Mouse (Mus musculus): Measurements from ENCODE around the gene Teddm1a.
"Not testable (repeated sequence)": the region's sequence is repeated elsewhere in the genome, so short reads cannot be mapped to it uniquely, and the experiment has no call there.

Gene Teddm1a

DNA sequence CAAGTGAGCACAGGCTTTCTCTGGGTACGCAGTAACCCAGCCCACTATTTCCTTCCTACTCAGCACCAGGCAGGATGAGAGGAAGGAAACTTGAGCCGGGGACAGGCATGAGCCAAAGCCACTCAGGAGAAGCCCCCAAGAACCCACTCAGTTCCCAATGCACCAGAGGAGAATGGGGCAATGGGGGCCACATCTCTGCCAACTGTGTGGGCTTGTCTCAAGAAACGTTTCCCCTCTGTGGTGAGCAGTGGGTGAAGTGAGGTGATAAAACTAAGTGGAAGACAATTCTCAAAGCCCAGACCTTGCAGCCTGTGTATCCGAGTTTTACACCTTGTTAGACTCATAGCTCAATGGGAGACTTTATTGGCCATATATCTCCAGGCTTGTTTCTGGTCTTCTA, at the start of gene Teddm1a:
Teddm1a (plus strand) TSS at position 301 of the 400 bp plus-strand sequence.
- no peak for DNase-seq (ENCODE audit: low spot score)

GRCm38 (mm10) chr1:153842121-153842740, 49.3 kb upstream of the Teddm1a start:
- DNase-seq (ENCODE audit: low spot score) = no peak

DNA sequence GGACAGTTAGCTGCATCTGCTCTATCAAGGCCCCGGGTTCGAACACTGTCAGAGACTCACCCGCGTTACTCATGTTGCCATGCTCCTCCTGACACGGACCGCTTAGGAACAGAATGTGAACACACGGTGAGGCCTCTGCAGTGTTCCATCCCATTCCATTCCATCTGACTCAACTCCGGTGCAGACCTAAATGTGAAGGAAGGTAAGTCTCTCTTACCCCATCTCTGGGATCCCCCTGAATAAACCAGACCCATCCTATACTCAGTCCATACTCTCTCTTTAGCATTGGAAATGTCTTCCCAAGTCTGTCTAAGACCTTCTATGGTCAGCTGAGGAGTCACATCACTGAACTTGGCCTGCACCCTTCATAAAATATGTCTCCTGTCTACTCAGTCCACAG, 47.5 kb upstream of the Teddm1a start, which contains the start of gene Rgsl1:
Rgsl1 (minus strand) TSS at position 101 of the 400 bp plus-strand sequence.
- no peak for DNase-seq (ENCODE audit: low spot score)

- DNase-seq (ENCODE audit: low spot score) = no peak
Observed at GRCm38 (mm10) chr1:153846420-153846819, 45.1 kb upstream of the Teddm1a start.

DNA sequence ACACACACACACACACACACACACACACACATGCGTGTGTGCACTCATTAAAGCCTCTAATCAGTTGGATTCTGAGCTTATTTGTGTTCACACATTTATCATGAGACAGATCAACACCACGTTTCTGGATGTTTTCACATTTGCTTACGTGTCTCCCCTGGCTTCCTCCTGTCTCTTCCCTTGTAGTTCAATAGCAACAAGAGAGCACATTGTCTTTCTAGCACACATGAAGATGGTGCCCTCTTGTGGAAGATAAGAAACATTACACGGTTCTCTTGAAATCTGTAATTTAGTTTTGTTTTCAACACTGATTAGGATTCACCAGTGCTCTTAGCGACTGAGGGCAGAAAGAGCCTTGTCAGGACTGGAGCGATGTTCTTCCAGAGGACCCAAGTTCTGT, 44.7 kb upstream of the Teddm1a start:
- DNase-seq (ENCODE audit: low spot score) = peak; percentile 5

DNA sequence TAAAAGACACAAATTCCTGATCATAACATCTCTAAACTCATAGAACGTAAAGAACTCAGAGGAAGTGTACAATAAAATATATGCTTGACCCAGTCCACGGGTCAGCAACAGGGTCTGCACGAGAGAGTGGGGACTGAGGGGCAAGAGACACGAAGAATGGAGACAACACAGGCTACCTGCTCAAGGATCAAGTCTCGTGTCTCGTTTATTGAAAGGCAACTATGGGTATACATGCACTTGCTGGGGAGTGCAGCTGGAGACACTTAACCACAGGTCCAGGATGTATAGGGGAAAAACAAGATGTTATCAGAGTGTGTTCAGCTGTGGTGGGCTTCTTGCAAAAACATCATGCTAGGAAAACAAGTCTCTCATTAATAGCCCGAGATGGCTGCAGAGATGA, 38.8 kb upstream of the Teddm1a start:
- DNase-seq (ENCODE audit: low spot score) = not testable (repeated sequence)

DNA sequence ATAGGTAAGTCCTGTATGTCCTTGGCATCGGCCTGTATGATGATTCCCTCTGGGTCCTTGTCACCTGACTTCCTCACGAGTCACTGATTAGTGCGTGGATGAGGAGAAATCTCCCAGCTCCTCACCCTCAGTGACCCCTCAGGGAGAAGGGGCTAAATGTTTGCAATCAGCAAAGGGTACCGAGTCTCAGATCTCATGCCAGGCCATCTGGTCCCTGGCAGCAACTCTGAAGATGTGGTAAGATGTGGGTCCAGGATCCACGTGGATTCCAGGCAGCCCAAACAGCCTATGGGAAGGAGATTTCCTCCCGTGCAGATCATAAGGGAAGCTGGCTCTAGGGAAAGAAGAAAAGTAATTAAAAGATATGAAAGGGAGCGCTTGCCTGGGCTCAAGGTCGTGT, 35.6 kb upstream of the Teddm1a start:
- DNase-seq (ENCODE audit: low spot score) = no peak

GRCm38 (mm10) chr1:153874045-153874444, 17.5 kb upstream of the Teddm1a start, which contains the start of gene Teddm1b:
TSS of gene Teddm1b (plus strand) at chr1:153874345.
- no peak for DNase-seq (ENCODE audit: low spot score)

DNA sequence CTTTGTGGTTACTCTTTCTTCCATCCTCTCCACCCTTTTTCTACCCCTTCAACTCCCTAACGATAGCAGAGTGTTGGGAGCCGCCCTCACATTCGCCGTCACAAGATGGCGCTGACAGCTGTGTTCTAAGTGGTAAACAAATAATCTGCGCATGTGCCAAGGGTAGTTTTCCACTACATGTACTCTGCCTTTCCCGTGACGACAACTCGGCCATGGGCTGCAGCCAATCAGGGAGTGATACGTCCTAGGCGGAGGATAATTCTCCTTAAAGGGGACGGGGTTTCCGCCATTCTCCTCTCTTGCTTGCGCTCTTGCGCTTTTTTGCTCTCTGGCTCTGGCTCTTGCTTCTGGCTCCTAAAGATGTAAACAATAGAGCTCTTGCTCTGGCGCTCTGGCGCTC, 11.2 kb upstream of the Teddm1a start:
- DNase-seq (ENCODE audit: low spot score) = not testable (repeated sequence)

GRCm38 (mm10) chr1:153886024-153886633, 5.4 kb upstream of the Teddm1a start:
- no peak for DNase-seq (ENCODE audit: low spot score)

DNA sequence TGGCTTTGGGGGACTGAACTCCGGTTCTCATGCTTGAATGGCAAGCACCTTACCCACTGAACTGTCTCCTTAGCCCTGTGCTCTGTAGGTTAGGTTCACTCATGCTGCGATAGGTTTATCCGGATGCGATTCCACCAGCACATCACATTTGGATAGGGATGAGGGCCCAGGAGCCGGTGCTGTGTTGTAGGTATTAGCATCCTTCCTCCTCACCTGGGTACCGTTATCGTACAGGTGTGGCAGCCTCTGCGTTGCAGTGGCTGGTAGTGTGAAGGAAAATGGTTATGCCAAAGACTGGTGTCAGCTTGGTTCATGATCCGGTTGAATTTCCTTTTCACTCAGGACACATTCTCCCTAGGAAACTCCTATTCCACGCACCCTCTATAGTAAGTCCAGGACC, 1.4 kb upstream of the Teddm1a start:
- DNase-seq (ENCODE audit: low spot score) = no peak

GRCm38 (mm10) chr1:153893746-153894145, 2.2 kb downstream of the Teddm1a start:
- DNase-seq (ENCODE audit: low spot score) = no peak

DNA sequence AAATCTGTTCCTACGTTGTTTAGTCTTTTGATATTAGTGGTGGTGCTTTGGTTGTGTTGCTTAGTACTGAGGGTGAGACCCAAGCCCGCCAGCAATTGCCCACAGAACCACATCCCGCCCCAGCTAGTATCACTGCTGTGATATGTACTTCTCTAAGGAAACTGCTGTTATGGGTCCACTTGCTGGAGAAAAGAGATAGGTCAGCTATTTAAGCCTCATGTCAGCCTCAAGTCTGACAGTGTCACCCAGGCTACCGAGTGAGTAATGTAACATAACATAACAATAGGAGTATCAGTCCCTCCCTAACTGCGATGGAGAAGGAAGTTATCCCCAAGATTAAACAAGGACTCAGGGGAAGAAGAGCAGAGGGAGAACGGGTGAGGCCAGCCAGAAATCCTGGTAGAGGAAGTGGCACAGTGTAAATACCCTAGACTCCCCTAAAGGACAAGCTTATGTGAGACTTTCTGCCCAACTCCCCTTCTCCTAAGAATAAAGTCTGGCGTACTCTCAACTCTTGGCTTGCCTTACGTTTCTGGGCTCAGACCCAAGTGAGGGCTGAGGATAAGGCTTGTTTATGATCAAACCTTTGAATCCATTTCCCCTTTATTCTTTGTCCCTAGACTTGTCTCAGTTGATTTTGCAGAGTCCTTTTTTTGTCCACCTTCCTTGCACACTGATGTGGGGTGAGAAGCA, 2.8 kb downstream of the Teddm1a start:
- DNase-seq (ENCODE audit: low spot score) = no peak

DNA sequence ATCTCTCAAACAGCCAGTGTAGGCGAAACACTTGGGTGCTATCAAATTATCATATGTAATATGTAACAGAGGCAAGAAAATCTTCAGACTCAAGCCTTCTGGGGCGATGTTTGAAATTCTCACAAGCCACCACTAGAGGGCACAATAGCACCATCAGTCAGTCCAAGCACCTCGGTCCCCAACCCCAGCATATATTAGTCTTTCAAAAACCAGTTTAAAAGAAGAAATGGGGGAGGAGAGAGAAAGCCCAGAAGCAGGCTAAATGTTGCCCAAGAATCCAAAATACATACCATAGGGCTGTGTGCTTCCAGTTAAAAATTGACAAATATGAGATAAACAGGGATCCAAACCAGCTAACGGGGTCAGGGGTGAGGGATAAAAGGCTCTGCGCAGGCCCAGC, 3.4 kb downstream of the Teddm1a start:
- DNase-seq (ENCODE audit: low spot score) = peak; percentile 74

DNA sequence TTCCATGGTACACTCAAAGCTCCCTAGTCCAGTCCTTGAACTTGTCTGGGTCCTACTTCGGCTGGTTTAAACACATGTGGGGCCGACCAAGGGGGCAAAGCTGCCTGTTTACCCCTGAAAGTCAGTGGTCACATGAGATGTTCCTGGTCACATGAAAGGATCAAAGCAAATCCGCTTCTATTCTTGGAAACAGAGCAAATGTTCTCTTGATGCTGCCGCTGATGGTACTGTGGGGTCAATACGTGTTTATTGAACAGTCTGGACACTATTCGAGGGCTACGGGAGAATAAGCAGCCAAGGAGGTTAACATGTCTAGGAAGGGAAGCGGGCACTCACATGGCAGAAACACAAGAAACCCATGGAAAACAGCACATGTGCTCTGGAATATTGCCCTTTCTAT, 5.7 kb downstream of the Teddm1a start:
- no peak for DNase-seq (ENCODE audit: low spot score)

- no peak for DNase-seq (ENCODE audit: low spot score)
Observed at GRCm38 (mm10) chr1:153898989-153899730, 7.6 kb downstream of the Teddm1a start.

- peak; percentile 87 for DNase-seq (ENCODE audit: low spot score)
Observed at GRCm38 (mm10) chr1:153899731-153900380, 8.3 kb downstream of the Teddm1a start, which contains the start of the genes Glul and Teddm2. TSS of gene Glul (plus strand) at chr1:153899944. TSS of gene Teddm2 (minus strand) at chr1:153900228.

- no peak for DNase-seq (ENCODE audit: low spot score)
Observed at GRCm38 (mm10) chr1:153900381-153900780, 8.8 kb downstream of the Teddm1a start.

DNA sequence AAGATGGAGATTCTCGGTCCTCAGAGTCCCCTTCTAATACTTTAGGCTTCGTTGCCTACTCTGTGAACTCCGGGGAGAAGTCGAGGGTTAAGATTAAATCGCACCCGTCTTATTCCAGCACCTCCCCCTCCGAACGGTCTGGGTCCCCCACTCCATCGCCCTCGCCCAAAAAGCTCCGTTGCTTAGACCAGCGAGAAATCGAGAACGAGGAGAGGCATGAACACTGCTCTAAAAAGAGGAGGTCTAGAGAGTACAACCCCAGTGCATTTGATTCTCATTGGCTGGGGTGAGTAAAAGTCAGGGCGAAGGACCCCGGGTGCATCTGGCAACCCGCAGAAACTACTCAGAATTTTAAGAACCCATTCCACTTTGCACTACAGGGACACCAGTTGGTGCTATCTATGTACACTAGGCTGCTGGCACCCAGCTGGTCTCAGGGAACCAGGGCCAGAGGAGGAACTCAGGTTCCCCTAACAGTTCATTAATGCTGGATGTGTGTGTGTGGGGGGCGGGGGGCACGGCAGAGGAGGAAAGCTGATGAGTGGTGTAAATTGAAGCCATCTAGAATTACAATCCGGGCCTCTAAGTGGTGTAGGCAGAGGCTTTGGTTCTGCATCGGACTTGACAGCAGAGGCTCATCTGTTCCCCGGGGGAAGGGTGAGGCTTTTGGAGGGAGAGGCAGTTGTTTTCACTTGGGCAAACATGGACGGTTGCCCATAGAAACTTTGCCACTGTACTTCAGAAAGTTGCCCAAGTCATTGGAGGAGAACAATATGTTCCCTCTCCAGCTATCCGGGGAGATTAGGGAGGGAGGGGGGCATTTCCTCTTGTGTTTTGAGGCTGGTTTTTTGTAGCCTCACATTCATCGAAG, 9.6 kb downstream of the Teddm1a start:
- DNase-seq (ENCODE audit: low spot score) = no peak

DNA sequence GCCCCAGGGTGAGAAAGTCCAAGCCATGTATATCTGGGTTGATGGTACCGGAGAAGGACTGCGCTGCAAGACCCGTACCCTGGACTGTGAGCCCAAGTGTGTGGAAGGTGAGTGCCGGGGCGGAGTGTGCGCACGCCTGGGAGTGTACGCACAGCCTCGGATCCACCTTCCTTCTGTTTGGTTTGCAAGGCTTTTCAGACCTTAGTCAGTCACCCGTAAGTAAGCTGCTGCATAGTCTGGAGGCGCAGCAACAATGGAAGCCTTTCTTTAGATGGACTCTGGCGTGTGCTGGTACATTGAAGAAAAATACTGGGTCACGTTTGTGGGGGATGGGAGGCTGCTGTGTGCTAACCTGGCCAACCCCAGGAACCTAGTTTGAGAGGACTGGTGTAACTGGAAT, 11.5 kb downstream of the Teddm1a start:
- no peak for DNase-seq (ENCODE audit: low spot score)

GRCm38 (mm10) chr1:153904236-153904635, 12.7 kb downstream of the Teddm1a start:
- DNase-seq (ENCODE audit: low spot score) = no peak
